Mouse (Mus musculus) MEL (cell line): ENCODE data around the gene Sap30l. TPM values are rescaled to one million over a fixed set of nuclear protein-coding genes. Genes with fewer than 3 reads are reported as not detected.
"Not testable (repeated sequence)": the region's sequence is repeated elsewhere in the genome, so short reads cannot be mapped to it uniquely, and the experiment has no call there.

ENCODE experiments used
- DNase-seq: peaks from one replicate; pipeline ENCODE4 v3.0.0; 2011; ENCODE audit warnings: low read depth, low spot score
- H3K27ac ChIP-seq: 2 replicates; pipeline ENCODE4 v1.5.1; 2012; ENCODE audit warnings: low read depth, mild to moderate bottlenecking, control low read depth, low read length, moderate library complexity; ENCODE audit not compliant: control insufficient read depth
- H3K27me3 ChIP-seq, 2 experiments: fragments of 150-350 bp in 1 of 2; sonication (generic) in 1 of 2; 2 replicates each; pipeline ENCODE4 v1.6.1; 2012; ENCODE audit warnings: low read length in 2 of 2, mild to moderate bottlenecking in 2 of 2, improper control_type of control experiment in 1 of 2, moderate library complexity in 1 of 2; ENCODE audit not compliant: insufficient read depth in 2 of 2, control insufficient read depth in 1 of 2
- H3K36me3 ChIP-seq, 2 experiments: 2 replicates each; pipeline ENCODE4 v1.6.1; 2012 to 2014; ENCODE audit warnings: low read length in 2 of 2, improper control_type of control experiment in 1 of 2, inconsistent platforms in 1 of 2, mild to moderate bottlenecking in 1 of 2; ENCODE audit not compliant: insufficient read depth in 2 of 2, control insufficient read depth in 1 of 2
- H3K4me1 ChIP-seq, 2 experiments: fragments of 150-350 bp in 1 of 2; sonication (generic) in 1 of 2; 2 replicates each; pipeline ENCODE4 v1.6.1; 2012; ENCODE audit warnings: low read length in 2 of 2, improper control_type of control experiment in 1 of 2, mild to moderate bottlenecking in 1 of 2; ENCODE audit not compliant: insufficient read depth in 2 of 2, control insufficient read depth in 1 of 2
- H3K4me3 ChIP-seq, 2 experiments: fragments of 150-350 bp in 1 of 2; sonication (generic) in 1 of 2; 2 replicates each; pipeline ENCODE4 v1.5.1; 2012; ENCODE audit warnings: low read depth in 2 of 2, low read length in 2 of 2, mild to moderate bottlenecking in 2 of 2, moderate library complexity in 2 of 2, control low read depth in 1 of 2, improper control_type of control experiment in 1 of 2; ENCODE audit not compliant: control insufficient read depth in 1 of 2, insufficient read depth in 1 of 2
- H3K79me2 ChIP-seq: 2 replicates; pipeline ENCODE4 v1.6.1; 2012; ENCODE audit warnings: mild to moderate bottlenecking, low read length, moderate library complexity; ENCODE audit not compliant: control insufficient read depth, poor library complexity, insufficient read depth
- H3K9ac ChIP-seq: 2 replicates; pipeline ENCODE4 v1.6.1; 2012; ENCODE audit warnings: low read depth, mild to moderate bottlenecking, control low read depth, low read length, moderate library complexity; ENCODE audit not compliant: control insufficient read depth, poor library complexity, severe bottlenecking
- H3K9me3 ChIP-seq: fragments of 150-350 bp; sonication (generic); replicated peaks from 2 replicates; pipeline ENCODE4 v1.6.1; 2012; ENCODE audit warnings: mild to moderate bottlenecking, low read length, improper control_type of control experiment, moderate library complexity; ENCODE audit not compliant: insufficient read depth
- CTCF ChIP-seq, 3 experiments: IDR thresholded peaks in 2 of 3; conservative IDR thresholded peaks in 1 of 3; 2 replicates each; pipeline ENCODE4 v1.5.1; 2011 to 2012; ENCODE audit warnings: low read length in 3 of 3, low read depth in 2 of 3, mild to moderate bottlenecking in 2 of 3, improper control_type of control experiment in 1 of 3, inconsistent platforms in 1 of 3, mixed read lengths in 1 of 3, moderate library complexity in 1 of 3; ENCODE audit not compliant: control insufficient read depth in 1 of 3, insufficient read depth in 1 of 3, poor library complexity in 1 of 3, severe bottlenecking in 1 of 3
- EP300 ChIP-seq, 2 experiments: IDR thresholded peaks; 2 replicates each; pipeline ENCODE4 v1.6.1; 2011; ENCODE audit warnings: improper control_type of control experiment in 2 of 2, low read length in 2 of 2, low read depth in 1 of 2, mild to moderate bottlenecking in 1 of 2
- ETS1 ChIP-seq: IDR thresholded peaks from 2 replicates; pipeline ENCODE4 v1.6.1; 2012; ENCODE audit warnings: low read depth, mild to moderate bottlenecking, inconsistent platforms, low read length, improper control_type of control experiment, moderate library complexity
- JUND ChIP-seq: IDR thresholded peaks from 2 replicates; pipeline ENCODE4 v1.6.1; 2011; ENCODE audit warnings: low read depth, mild to moderate bottlenecking, improper control_type of control experiment, low read length
- KAT2A ChIP-seq: conservative IDR thresholded peaks from 2 replicates; pipeline ENCODE4 v1.6.1; 2012; ENCODE audit warnings: low read depth, low read length, improper control_type of control experiment, inconsistent platforms
- MAX ChIP-seq: IDR thresholded peaks from 2 replicates; pipeline ENCODE4 v1.6.1; 2011; ENCODE audit warnings: low read length, improper control_type of control experiment
- POLR2AphosphoS5 ChIP-seq: IDR thresholded peaks from 2 replicates; pipeline ENCODE4 v1.6.1; 2012; ENCODE audit warnings: low read depth, borderline replicate concordance, mild to moderate bottlenecking, inconsistent platforms, low read length, moderate library complexity, mixed read lengths
- RAD21 ChIP-seq: IDR thresholded peaks from 2 replicates; pipeline ENCODE4 v1.6.1; 2011; ENCODE audit warnings: mild to moderate bottlenecking, low read depth, low read length, improper control_type of control experiment
- SMC3 ChIP-seq: IDR thresholded peaks from 2 replicates; pipeline ENCODE4 v1.6.1; 2011; ENCODE audit warnings: low read depth, low read length, improper control_type of control experiment
- TAL1 ChIP-seq: IDR thresholded peaks from 2 replicates; pipeline ENCODE4 v1.6.1; 2012; ENCODE audit warnings: mild to moderate bottlenecking, inconsistent platforms, low read length, moderate library complexity, mixed read lengths
- TCF12 ChIP-seq: IDR thresholded peaks from 2 replicates; pipeline ENCODE4 v1.6.1; 2014; ENCODE audit warnings: low read depth, mild to moderate bottlenecking, inconsistent platforms, low read length, improper control_type of control experiment, moderate library complexity
- USF2 ChIP-seq, 2 experiments: IDR thresholded peaks; 2 replicates each; pipeline ENCODE4 v1.6.1; 2011 to 2012; ENCODE audit warnings: improper control_type of control experiment in 2 of 2, low read length in 2 of 2, borderline replicate concordance in 1 of 2, inconsistent platforms in 1 of 2, low read depth in 1 of 2, mild to moderate bottlenecking in 1 of 2; ENCODE audit not compliant: insufficient read depth in 1 of 2
- ZKSCAN1 ChIP-seq: IDR thresholded peaks from 2 replicates; pipeline ENCODE4 v1.6.1; 2012; ENCODE audit warnings: low read depth, mild to moderate bottlenecking, inconsistent platforms, low read length, improper control_type of control experiment, moderate library complexity
- polyA plus RNA-seq, 2 experiments: library from polyadenylated mRNA; stranded (reverse) in 1 of 2; unstranded in 1 of 2; fragments of >175 nt in 1 of 2; fragments of >200 nt in 1 of 2; gene quantifications; 2 replicates each; pipeline versions ENCODE4 v1.2.1 to v1.2.4; 2012; ENCODE audit warnings: low replicate concordance in 2 of 2, low read depth in 1 of 2; ENCODE audit not compliant: insufficient read length in 2 of 2, insufficient read depth in 1 of 2, missing spikeins in 1 of 2
- total RNA-seq: library from RNA; depleted of rRNA; stranded (reverse); fragments of 300-350 nt; gene quantifications from 2 replicates; pipeline ENCODE4 v1.2.3, GENCODE M21; 2012

Sap30l gene
- total and polyA plus RNA-seq, 3 experiments, result 40.2 to 52.5 TPM; not detected in 1

DNA sequence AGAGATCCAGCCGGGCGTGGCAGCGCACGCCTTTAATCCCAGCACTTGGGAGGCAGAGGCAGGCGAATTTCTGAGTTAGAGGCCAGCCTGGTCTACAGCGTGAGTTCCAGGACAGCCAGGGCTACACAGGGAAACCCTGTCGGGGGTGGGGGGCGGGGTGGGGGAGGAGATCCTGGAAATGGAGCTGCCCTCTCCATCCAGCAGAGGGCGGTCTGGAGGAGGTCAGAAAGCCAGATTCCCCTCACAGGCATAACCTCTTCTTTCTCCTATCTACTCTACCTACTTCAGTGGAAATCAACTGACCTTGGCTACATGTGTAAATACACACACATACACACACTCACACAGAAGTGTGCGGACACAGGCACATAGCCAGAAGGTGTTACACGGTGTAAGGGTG is 23.8 kb downstream of the Sap30l start:
- TF ChIP-seq CTCF (IDR thresholded peaks at IDR 0.05 in 2 of 3, conservative IDR thresholded peaks at IDR 0.05 in 1 of 3; ENCODE audit: control insufficient read depth in 1 of 3, insufficient read depth in 1 of 3, low read depth in 2 of 3, low read length in 3 of 3, poor library complexity in 1 of 3, severe bottlenecking in 1 of 3) (peak; percentile 17 to 58 (median 39); a peak in 4 of 6 replicates), SMC3 (peak; percentile 25)
- TF ChIP-seq, all 39 proteins: peak for 2; not testable (repeated sequence) for 37
- not testable (repeated sequence) for DNase-seq, H3K27me3 ChIP-seq, H3K4me3 ChIP-seq, H3K27ac ChIP-seq, H3K36me3 ChIP-seq, H3K9ac ChIP-seq, H3K4me1 ChIP-seq, H3K9me3 ChIP-seq, H3K79me2 ChIP-seq

GRCm38 (mm10) chr11:57827048-57827914 is 25.8 kb downstream of the Sap30l start:
- Histone ChIP-seq H3K9me3 (no peaks in the 10 kb centered on the region), H3K4me3 (no peak overlapping the region), H3K27me3 (peaks cover 3% of the 10 kb centered on the region in 2 experiments; a peak in 2 of 4 replicates), H3K36me3 (no peaks in the 10 kb centered on the region), H3K79me2 (no peaks in the 10 kb centered on the region), H3K27ac (no peak overlapping the region), H3K4me1 (0 out of 4 replicates have a peak, but pooled peaks cover 0 to 5% of the 10 kb centered on the region in 2 experiments), H3K9ac (no peak overlapping the region)
- TF ChIP-seq MAX, result no peak
- TF ChIP-seq KAT2A, result no peak
- TF ChIP-seq JUND, result no peak
- no peak for TF ChIP-seq USF2 (IDR thresholded peaks at IDR 0.05; ENCODE audit: borderline replicate concordance in 1 of 2, insufficient read depth in 1 of 2, low read depth in 1 of 2, low read length in 2 of 2)
- TF ChIP-seq ETS1, result no peak
- TF ChIP-seq POLR2AphosphoS5, result no peak
- TF ChIP-seq RAD21, result no peak
- no peak for TF ChIP-seq TAL1
- no peak for TF ChIP-seq TCF12
- TF ChIP-seq ZKSCAN1, result no peak
- TF ChIP-seq EP300 (IDR thresholded peaks at IDR 0.05; ENCODE audit: low read depth in 1 of 2, low read length in 2 of 2), result no peak
- no peak for DNase-seq
